Mouse (Mus musculus): Measurements from ENCODE around the gene Gys1. TPM values are rescaled to one million over a fixed set of nuclear protein-coding genes. Genes with fewer than 3 reads are reported as not detected.
A peak's percentile ranks its signal among the peaks of the same experiment; 100 is the strongest.
"Not testable (repeated sequence)": the region's sequence is repeated elsewhere in the genome, so short reads cannot be mapped to it uniquely, and the experiment has no call there.

The Gys1 gene
- polyA plus RNA-seq, 1 experiment, result 24.8 TPM

- TF ChIP-seq POLR2A (IDR thresholded peaks at IDR 0.05; ENCODE audit: borderline replicate concordance, insufficient read depth, low read length), result no peak
- no peak for TF ChIP-seq CTCF (IDR thresholded peaks at IDR 0.05; ENCODE audit: borderline replicate concordance, insufficient read depth, low read depth, low read length)
- Histone ChIP-seq H3K27ac (ENCODE audit: insufficient read depth, low read length) (no peak within 1 kb of the TSS), H3K4me3 (replicated peaks; ENCODE audit: insufficient read depth, low read depth, low read length) (no peak within 1 kb of the TSS), H3K4me1 (ENCODE audit: control insufficient read depth, insufficient read depth, low read length) (no peaks in the 10 kb centered on the region; the same call in 1 of the 2 replicates), H3K27me3 (ENCODE audit: control insufficient read depth, insufficient read depth, low read length) (no peaks in the 10 kb centered on the region)
- peak; percentile 71 to 77 for DNase-seq
- 50% methylated on average over 15 of the region's 15 CpGs for WGBS
These were observed 46.8 kb downstream of the Gys1 start, which contains the start of gene Tulp2 for GRCm38 (mm10) chr7:45481374-45481927. Tulp2 (plus strand) TSS chr7:45481877.

- Histone ChIP-seq H3K27ac (ENCODE audit: insufficient read depth, low read length) (no peak overlapping the region), H3K27me3 (ENCODE audit: control insufficient read depth, insufficient read depth, low read length) (no peaks in the 10 kb centered on the region), H3K4me1 (ENCODE audit: control insufficient read depth, insufficient read depth, low read length) (no peaks in the 10 kb centered on the region; the same call in none of the 2 replicates), H3K4me3 (replicated peaks; ENCODE audit: insufficient read depth, low read depth, low read length) (no peak overlapping the region)
- DNase-seq, result no peak
- TF ChIP-seq CTCF (IDR thresholded peaks at IDR 0.05; ENCODE audit: borderline replicate concordance, insufficient read depth, low read depth, low read length) (no peak), POLR2A (IDR thresholded peaks at IDR 0.05; ENCODE audit: borderline replicate concordance, insufficient read depth, low read length) (no peak)
- 90% methylated on average over 1 of the region's 1 CpGs for WGBS
These were observed 47.5 kb downstream of the Gys1 start for GRCm38 (mm10) chr7:45482166-45482565.

GRCm38 (mm10) chr7:45484985-45485384 lies 50.3 kb downstream of the Gys1 start:
- DNase-seq; H3K4me1 ChIP-seq (ENCODE audit: control insufficient read depth, insufficient read depth, low read length); H3K27me3 ChIP-seq (ENCODE audit: control insufficient read depth, insufficient read depth, low read length); H3K4me3 ChIP-seq (replicated peaks; ENCODE audit: insufficient read depth, low read depth, low read length); H3K27ac ChIP-seq (ENCODE audit: insufficient read depth, low read length): not testable (repeated sequence)
- 94% methylated on average over 5 of the region's 5 CpGs for WGBS

- no peak for TF ChIP-seq CTCF (IDR thresholded peaks at IDR 0.05; ENCODE audit: borderline replicate concordance, insufficient read depth, low read depth, low read length)
- TF ChIP-seq POLR2A (IDR thresholded peaks at IDR 0.05; ENCODE audit: borderline replicate concordance, insufficient read depth, low read length), result no peak
- no peak for DNase-seq
- WGBS, result 82% methylated on average over 7 of the region's 7 CpGs
- no peaks in the 10 kb centered on the region for H3K27me3 ChIP-seq (ENCODE audit: control insufficient read depth, insufficient read depth, low read length)
- peaks cover 2% of the 10 kb centered on the region for H3K4me1 ChIP-seq (ENCODE audit: control insufficient read depth, insufficient read depth, low read length)
- no peak overlapping the region for H3K27ac ChIP-seq (ENCODE audit: insufficient read depth, low read length)
- no peak overlapping the region for H3K4me3 ChIP-seq (replicated peaks; ENCODE audit: insufficient read depth, low read depth, low read length)
These were observed 51.5 kb downstream of the Gys1 start for GRCm38 (mm10) chr7:45486158-45486557.

GRCm38 (mm10) chr7:45486761-45487415 lies 52.2 kb downstream of the Gys1 start, which contains the start of gene Gm45808:
Gm45808 (minus strand) TSS chr7:45486811.
- DNase-seq, result no peak
- TF ChIP-seq POLR2A (IDR thresholded peaks at IDR 0.05; ENCODE audit: borderline replicate concordance, insufficient read depth, low read length) (no peak), CTCF (IDR thresholded peaks at IDR 0.05; ENCODE audit: borderline replicate concordance, insufficient read depth, low read depth, low read length) (no peak)
- Histone ChIP-seq H3K4me1 (ENCODE audit: control insufficient read depth, insufficient read depth, low read length) (peaks cover 3% of the 10 kb centered on the region), H3K4me3 (replicated peaks; ENCODE audit: insufficient read depth, low read depth, low read length) (no peak within 1 kb of the TSS), H3K27me3 (ENCODE audit: control insufficient read depth, insufficient read depth, low read length) (no peaks in the 10 kb centered on the region), H3K27ac (ENCODE audit: insufficient read depth, low read length) (no peak within 1 kb of the TSS)
- WGBS, result 64% methylated on average over 12 of the region's 12 CpGs

- Histone ChIP-seq H3K27me3 (ENCODE audit: control insufficient read depth, insufficient read depth, low read length) (no peaks in the 10 kb centered on the region), H3K4me3 (replicated peaks; ENCODE audit: insufficient read depth, low read depth, low read length) (no peak overlapping the region), H3K27ac (ENCODE audit: insufficient read depth, low read length) (no peak overlapping the region), H3K4me1 (ENCODE audit: control insufficient read depth, insufficient read depth, low read length) (peaks cover 12% of the 10 kb centered on the region)
- no peak for TF ChIP-seq POLR2A (IDR thresholded peaks at IDR 0.05; ENCODE audit: borderline replicate concordance, insufficient read depth, low read length)
- no peak for TF ChIP-seq CTCF (IDR thresholded peaks at IDR 0.05; ENCODE audit: borderline replicate concordance, insufficient read depth, low read depth, low read length)
- 63% methylated on average over 11 of the region's 11 CpGs for WGBS
- no peak for DNase-seq
These were observed 53.2 kb downstream of the Gys1 start for GRCm38 (mm10) chr7:45487861-45488292.

GRCm38 (mm10) chr7:45488293-45489204 lies 53.9 kb downstream of the Gys1 start, which contains the start of gene Dhdh:
Dhdh (minus strand) TSS chr7:45488805.
- H3K4me1 ChIP-seq (ENCODE audit: control insufficient read depth, insufficient read depth, low read length), result peaks cover 19% of the 10 kb centered on the region
- H3K27ac ChIP-seq (ENCODE audit: insufficient read depth, low read length), result peak within 1 kb of the TSS; percentile 56
- TF ChIP-seq POLR2A (IDR thresholded peaks at IDR 0.05; ENCODE audit: borderline replicate concordance, insufficient read depth, low read length) (peak; percentile 55; the same call in 1 of the 2 replicates), CTCF (IDR thresholded peaks at IDR 0.05; ENCODE audit: borderline replicate concordance, insufficient read depth, low read depth, low read length) (no peak)
- peak within 1 kb of the TSS; percentile 71 for H3K4me3 ChIP-seq (replicated peaks; ENCODE audit: insufficient read depth, low read depth, low read length)
- WGBS, result 14% methylated on average over 38 of the region's 38 CpGs
- DNase-seq, result peak; percentile 71
- no peaks in the 10 kb centered on the region for H3K27me3 ChIP-seq (ENCODE audit: control insufficient read depth, insufficient read depth, low read length)
